Mouse (Mus musculus): ENCODE measurements at regions not wholly inside any gene's neighbourhood (a gene's known extent, or its start where the extent isn't known, plus 50 kb on each side); places are given as distances from the start of the nearest gene placed in this dataset.
A peak's percentile ranks its signal among the peaks of the same experiment; 100 is the strongest.

GRCm38 (mm10) chr11:16559001-16559699 is 50.9 kb upstream of the Sec61g start:
- TF ChIP-seq CTCF (IDR thresholded peaks at IDR 0.05; ENCODE audit: insufficient read depth, low read depth, low read length) = no peak
- no peak for TF ChIP-seq POLR2A (IDR thresholded peaks at IDR 0.05; ENCODE audit: insufficient read depth, low read depth, low read length)
- Histone ChIP-seq H3K4me1 (ENCODE audit: control insufficient read depth, insufficient read depth, low read length) (peaks cover 3% of the 10 kb centered on the region), H3K4me3 (ENCODE audit: insufficient read depth, low read depth, low read length) (no peak overlapping the region), H3K27ac (ENCODE audit: insufficient read depth, low read depth, low read length) (no peak overlapping the region)
- 49% methylated on average over 16 of the region's 16 CpGs for WGBS

DNA sequence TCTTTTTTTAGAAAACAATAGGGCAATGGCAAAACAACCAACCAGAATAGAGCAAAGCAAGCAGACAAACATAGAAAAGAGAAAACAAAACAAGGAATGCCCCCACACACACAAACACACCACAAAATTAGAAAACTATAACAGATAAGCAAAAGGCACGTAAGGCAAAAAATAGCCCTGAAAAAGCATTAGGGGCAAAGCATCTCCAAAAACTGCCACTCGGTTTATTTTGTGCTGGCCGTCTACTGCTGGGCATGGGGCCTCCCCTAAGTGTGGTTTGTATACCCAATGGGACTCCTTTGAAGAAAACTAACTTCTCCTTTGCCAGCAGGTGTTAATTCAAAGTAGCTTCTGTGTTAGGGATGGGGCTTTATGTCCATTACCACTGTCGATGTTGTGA is 53.4 kb upstream of the Sec61g start:
- Histone ChIP-seq H3K4me1 (ENCODE audit: control insufficient read depth, insufficient read depth, low read length) (peaks cover 3% of the 10 kb centered on the region), H3K27ac (ENCODE audit: insufficient read depth, low read depth, low read length) (no peak overlapping the region), H3K4me3 (ENCODE audit: insufficient read depth, low read depth, low read length) (no peak overlapping the region)
- TF ChIP-seq POLR2A (IDR thresholded peaks at IDR 0.05; ENCODE audit: insufficient read depth, low read depth, low read length) = no peak
- no peak for TF ChIP-seq CTCF (IDR thresholded peaks at IDR 0.05; ENCODE audit: insufficient read depth, low read depth, low read length)
- WGBS = 80% methylated on average over 4 of the region's 4 CpGs

GRCm38 (mm10) chr11:16589085-16589680 is 80.9 kb upstream of the Sec61g start:
- peaks cover 6% of the 10 kb centered on the region for H3K4me1 ChIP-seq (ENCODE audit: control insufficient read depth, insufficient read depth, low read length)
- H3K27ac ChIP-seq (ENCODE audit: insufficient read depth, low read depth, low read length) = no peak overlapping the region
- WGBS = 87% methylated on average over 4 of the region's 4 CpGs
- TF ChIP-seq CTCF (IDR thresholded peaks at IDR 0.05; ENCODE audit: insufficient read depth, low read depth, low read length) (no peak), POLR2A (IDR thresholded peaks at IDR 0.05; ENCODE audit: insufficient read depth, low read depth, low read length) (no peak)
- H3K4me3 ChIP-seq (ENCODE audit: insufficient read depth, low read depth, low read length) = no peak overlapping the region

DNA sequence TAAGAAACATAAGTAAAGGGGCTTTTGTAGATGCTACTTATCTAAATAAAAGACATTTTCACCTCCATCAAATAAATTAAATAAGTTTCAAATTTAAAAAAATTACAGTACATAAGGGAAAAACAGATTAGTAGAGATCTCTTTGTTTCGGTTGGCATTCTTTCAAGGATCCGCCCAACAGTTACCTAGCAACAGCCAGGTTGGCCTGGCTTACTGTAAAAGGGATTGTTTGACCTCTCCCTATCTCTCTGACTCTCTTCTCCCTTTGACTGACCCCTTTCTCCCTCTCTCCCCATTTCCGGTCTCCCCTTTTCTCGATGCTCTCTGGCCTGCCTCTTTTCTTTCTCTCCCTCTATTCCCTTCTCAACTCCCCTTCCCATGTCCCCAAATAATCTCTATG is 82.3 kb upstream of the Sec61g start:
- WGBS = 65% methylated on average over 4 of the region's 4 CpGs
- TF ChIP-seq POLR2A (IDR thresholded peaks at IDR 0.05; ENCODE audit: insufficient read depth, low read depth, low read length) (no peak), CTCF (IDR thresholded peaks at IDR 0.05; ENCODE audit: insufficient read depth, low read depth, low read length) (no peak)
- Histone ChIP-seq H3K4me1 (ENCODE audit: control insufficient read depth, insufficient read depth, low read length) (peaks cover 6% of the 10 kb centered on the region), H3K27ac (ENCODE audit: insufficient read depth, low read depth, low read length) (no peak overlapping the region), H3K4me3 (ENCODE audit: insufficient read depth, low read depth, low read length) (no peak overlapping the region)

- H3K27ac ChIP-seq (ENCODE audit: insufficient read depth, low read depth, low read length) = peak overlapping the region; percentile 44; the same call in 1 of the 2 replicates
- TF ChIP-seq POLR2A (IDR thresholded peaks at IDR 0.05; ENCODE audit: insufficient read depth, low read depth, low read length) (no peak), CTCF (IDR thresholded peaks at IDR 0.05; ENCODE audit: insufficient read depth, low read depth, low read length) (no peak)
- H3K4me1 ChIP-seq (ENCODE audit: control insufficient read depth, insufficient read depth, low read length) = peaks cover 6% of the 10 kb centered on the region
- WGBS = 12% methylated on average over 7 of the region's 7 CpGs
- no peak overlapping the region for H3K4me3 ChIP-seq (ENCODE audit: insufficient read depth, low read depth, low read length)
Measured at GRCm38 (mm10) chr11:16591471-16591921, 83.2 kb upstream of the Sec61g start.

DNA sequence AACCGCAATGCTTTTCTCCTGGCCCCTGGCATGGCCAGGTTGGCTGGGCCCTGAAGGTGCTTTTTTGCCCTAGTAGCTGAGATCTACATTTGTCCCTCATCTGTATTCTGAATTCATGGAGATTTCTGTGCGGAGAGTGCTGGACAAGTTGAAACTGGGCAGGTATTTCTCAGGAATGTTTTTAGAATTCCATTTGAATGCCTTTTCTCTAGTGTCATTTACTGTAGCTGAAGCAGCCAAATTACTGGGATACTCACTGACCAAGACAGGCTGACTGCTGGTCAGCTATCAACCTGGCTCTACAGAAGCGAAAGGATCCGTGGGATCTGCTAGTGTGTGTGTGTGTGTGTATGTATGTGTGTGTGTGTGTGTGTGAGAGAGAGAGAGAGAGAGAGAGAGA is 83.7 kb upstream of the Sec61g start:
- Histone ChIP-seq H3K4me1 (ENCODE audit: control insufficient read depth, insufficient read depth, low read length) (peaks cover 6% of the 10 kb centered on the region), H3K4me3 (ENCODE audit: insufficient read depth, low read depth, low read length) (no peak overlapping the region), H3K27ac (ENCODE audit: insufficient read depth, low read depth, low read length) (peak overlapping the region; percentile 6; the same call in 1 of the 2 replicates)
- TF ChIP-seq CTCF (IDR thresholded peaks at IDR 0.05; ENCODE audit: insufficient read depth, low read depth, low read length) (no peak), POLR2A (IDR thresholded peaks at IDR 0.05; ENCODE audit: insufficient read depth, low read depth, low read length) (no peak)
- WGBS = 60% methylated on average over 4 of the region's 4 CpGs

DNA sequence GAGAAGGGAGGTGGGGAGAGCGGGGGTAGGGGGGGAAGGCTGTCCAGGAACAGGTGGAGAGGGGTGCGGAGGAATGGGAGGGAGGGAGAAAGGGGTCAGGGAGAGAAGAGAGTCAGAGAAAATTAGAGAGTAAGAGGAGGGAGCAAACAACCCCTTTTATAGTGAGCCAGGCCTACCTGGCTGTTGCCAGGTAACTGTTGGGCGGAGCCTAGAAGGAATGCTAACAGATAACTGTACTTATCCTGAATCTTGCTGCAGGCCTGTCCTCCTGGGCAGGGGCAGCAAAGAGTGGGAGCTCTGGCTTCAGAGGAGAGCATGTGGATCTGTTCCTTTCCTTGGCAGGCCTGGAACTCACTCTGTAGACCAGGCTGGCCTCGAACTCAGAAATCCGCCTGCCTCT is 84.5 kb upstream of the Sec61g start:
- 96% methylated on average over 5 of the region's 5 CpGs for WGBS
- TF ChIP-seq POLR2A (IDR thresholded peaks at IDR 0.05; ENCODE audit: insufficient read depth, low read depth, low read length) (no peak), CTCF (IDR thresholded peaks at IDR 0.05; ENCODE audit: insufficient read depth, low read depth, low read length) (no peak)
- H3K27ac ChIP-seq (ENCODE audit: insufficient read depth, low read depth, low read length) = no peak overlapping the region
- peaks cover 6% of the 10 kb centered on the region for H3K4me1 ChIP-seq (ENCODE audit: control insufficient read depth, insufficient read depth, low read length)
- H3K4me3 ChIP-seq (ENCODE audit: insufficient read depth, low read depth, low read length) = no peak overlapping the region

DNA sequence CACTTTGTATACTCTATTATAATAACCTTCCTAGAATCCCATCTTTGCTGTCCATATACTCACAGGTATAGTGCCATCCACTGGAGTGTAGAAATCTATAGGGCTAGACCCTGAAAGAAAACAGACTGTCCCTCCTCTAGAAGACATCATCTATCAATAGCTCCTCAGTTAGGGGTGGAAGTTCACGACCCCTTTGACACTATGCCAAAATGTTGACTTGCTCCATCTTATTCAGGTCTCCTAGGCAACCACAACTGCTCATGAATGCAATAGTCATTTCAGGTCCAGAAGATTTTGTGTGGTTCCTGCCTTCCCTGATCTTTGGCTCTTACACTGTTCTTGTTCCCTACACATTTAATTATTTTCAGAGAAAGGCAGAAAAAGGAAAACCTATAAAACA is 86.5 kb upstream of the Sec61g start:
- 35% methylated on average over 1 of the region's 1 CpGs for WGBS
- TF ChIP-seq POLR2A (IDR thresholded peaks at IDR 0.05; ENCODE audit: insufficient read depth, low read depth, low read length) = no peak
- no peak overlapping the region for H3K4me3 ChIP-seq (ENCODE audit: insufficient read depth, low read depth, low read length)
- H3K4me1 ChIP-seq (ENCODE audit: control insufficient read depth, insufficient read depth, low read length) = peaks cover 6% of the 10 kb centered on the region
- H3K27ac ChIP-seq (ENCODE audit: insufficient read depth, low read depth, low read length) = no peak overlapping the region

GRCm38 (mm10) chr11:16597038-16597830 is 89.0 kb upstream of the Sec61g start:
- H3K4me3 ChIP-seq (ENCODE audit: insufficient read depth, low read depth, low read length) = no peak overlapping the region
- TF ChIP-seq CTCF (IDR thresholded peaks at IDR 0.05; ENCODE audit: insufficient read depth, low read depth, low read length) (no peak), POLR2A (IDR thresholded peaks at IDR 0.05; ENCODE audit: insufficient read depth, low read depth, low read length) (no peak)
- H3K4me1 ChIP-seq (ENCODE audit: control insufficient read depth, insufficient read depth, low read length) = no peaks in the 10 kb centered on the region
- H3K27ac ChIP-seq (ENCODE audit: insufficient read depth, low read depth, low read length) = no peak overlapping the region
- WGBS = 88% methylated on average over 6 of the region's 6 CpGs
